Mouse (Mus musculus) ovary, postnatal 36 days (tissue): ENCODE results near the gene Ago1.

Experiments used
- DNase-seq: peaks from one replicate; pipeline ENCODE4 v3.0.0; 2022; ENCODE audit warnings: low spot score, mixed read lengths

Ago1 gene

GRCm38 (mm10) chr4:126468285-126468901 is at the start of gene Ago1:
Gene Ago1 (minus strand): TSS chr4:126468583.
- DNase-seq = peak; percentile 95

- DNase-seq = no peak
Observed at GRCm38 (mm10) chr4:126512308-126513066, 44.1 kb upstream of the Ago1 start.

GRCm38 (mm10) chr4:126511013-126511412 is 42.6 kb upstream of the Ago1 start:
- no peak for DNase-seq

GRCm38 (mm10) chr4:126509072-126509471 is 40.7 kb upstream of the Ago1 start:
- no peak for DNase-seq

GRCm38 (mm10) chr4:126508110-126508899 is 39.9 kb upstream of the Ago1 start:
- DNase-seq = no peak

GRCm38 (mm10) chr4:126502977-126503309 is 34.6 kb upstream of the Ago1 start:
- DNase-seq = no peak

- DNase-seq = no peak
Observed at GRCm38 (mm10) chr4:126502141-126502976, 34.0 kb upstream of the Ago1 start.

GRCm38 (mm10) chr4:126498601-126499000 is 30.2 kb upstream of the Ago1 start:
- no peak for DNase-seq

GRCm38 (mm10) chr4:126496963-126497362 is 28.6 kb upstream of the Ago1 start:
- DNase-seq = no peak

- no peak for DNase-seq
Observed at GRCm38 (mm10) chr4:126495942-126496790, 27.8 kb upstream of the Ago1 start.

GRCm38 (mm10) chr4:126495453-126495852 is 27.1 kb upstream of the Ago1 start:
- no peak for DNase-seq

GRCm38 (mm10) chr4:126493416-126493815 is 25.0 kb upstream of the Ago1 start:
- no peak for DNase-seq

- no peak for DNase-seq
Observed at GRCm38 (mm10) chr4:126491977-126492376, 23.6 kb upstream of the Ago1 start.

GRCm38 (mm10) chr4:126490726-126491125 is 22.3 kb upstream of the Ago1 start:
- DNase-seq = no peak

- DNase-seq = no peak
Observed at GRCm38 (mm10) chr4:126489811-126490210, 21.4 kb upstream of the Ago1 start.

GRCm38 (mm10) chr4:126486217-126486616 is 17.8 kb upstream of the Ago1 start:
- DNase-seq = no peak

GRCm38 (mm10) chr4:126485065-126485464 is 16.7 kb upstream of the Ago1 start:
- DNase-seq = no peak

GRCm38 (mm10) chr4:126483874-126484273 is 15.5 kb upstream of the Ago1 start:
- no peak for DNase-seq

GRCm38 (mm10) chr4:126482951-126483350 is 14.6 kb upstream of the Ago1 start:
- no peak for DNase-seq

GRCm38 (mm10) chr4:126481461-126481860 is 13.1 kb upstream of the Ago1 start:
- DNase-seq = no peak

- DNase-seq = no peak
Observed at GRCm38 (mm10) chr4:126480288-126480687, 11.9 kb upstream of the Ago1 start.
